Mouse (Mus musculus) bone marrow, adult 2 months (tissue): ENCODE results near the gene Akr1c13. TPM values are rescaled to one million over a fixed set of nuclear protein-coding genes. Genes with fewer than 3 reads are reported as not detected.
"Not testable (repeated sequence)": the region's sequence is repeated elsewhere in the genome, so short reads cannot be mapped to it uniquely, and the experiment has no call there.

Experiments
- H3K27ac ChIP-seq: fragments of 200-500 bp; 2 replicates; pipeline ENCODE4 v1.5.1; 2012; ENCODE audit warnings: low read depth, mild to moderate bottlenecking, control low read depth, inconsistent platforms, low read length; ENCODE audit not compliant: control insufficient read depth, poor library complexity, insufficient read depth
- H3K4me1 ChIP-seq: fragments of 200-500 bp; 2 replicates; pipeline ENCODE4 v1.6.1; 2011; ENCODE audit warnings: low read length; ENCODE audit not compliant: control insufficient read depth, insufficient read depth
- H3K4me3 ChIP-seq: fragments of 200-500 bp; replicated peaks from 2 replicates; pipeline ENCODE3; 2011; ENCODE audit warnings: mild to moderate bottlenecking, low read depth, low read length, control low read depth; ENCODE audit not compliant: control insufficient read depth
- CTCF ChIP-seq: fragments of 200-500 bp; IDR thresholded peaks from 2 replicates; pipeline ENCODE4 v1.5.1; 2011; ENCODE audit warnings: low read length, control low read depth; ENCODE audit not compliant: control insufficient read depth, insufficient read depth
- POLR2A ChIP-seq: fragments of 200-500 bp; IDR thresholded peaks from 2 replicates; pipeline ENCODE4 v1.6.1; 2011; ENCODE audit warnings: low read depth, mild to moderate bottlenecking, control low read depth, low read length, borderline replicate concordance; ENCODE audit not compliant: control insufficient read depth
- WGBS: fragments of 180-500 bp; shearing (Covaris S2); methylation state at CpG from one replicate; pipeline ENCODE4 v1.1.7; 2018; 5-methylcytosine and 5-hydroxymethylcytosine counted together
- polyA plus RNA-seq: library from polyadenylated mRNA; stranded (reverse); fragments of >200 nt; gene quantifications from 2 replicates; pipeline ENCODE4 v1.2.4, GENCODE M21; 2011; ENCODE audit warnings: low replicate concordance; ENCODE audit not compliant: missing spikeins, insufficient read depth, insufficient read length

Akr1c13 gene
- polyA plus RNA-seq, 1 experiment, result 4.2 TPM

- 68% methylated on average over 2 of the region's 2 CpGs for WGBS
- TF ChIP-seq CTCF, result no peak
- TF ChIP-seq POLR2A, result no peak
- Histone ChIP-seq H3K4me1 (no peaks in the 10 kb centered on the region), H3K4me3 (no peak overlapping the region), H3K27ac (no peak overlapping the region)
These were observed 2.8 kb upstream of the Akr1c13 start for GRCm38 (mm10) chr13:4188174-4188573.

- WGBS, result 80% methylated on average over 3 of the region's 3 CpGs
- H3K4me3 ChIP-seq, result no peak overlapping the region
- H3K4me1 ChIP-seq, result no peaks in the 10 kb centered on the region
- H3K27ac ChIP-seq, result no peak overlapping the region
- TF ChIP-seq POLR2A (no peak), CTCF (no peak)
These were observed 1.6 kb downstream of the Akr1c13 start for GRCm38 (mm10) chr13:4192511-4192910.

- TF ChIP-seq CTCF (no peak), POLR2A (no peak)
- Histone ChIP-seq H3K4me3 (no peak overlapping the region), H3K4me1 (no peaks in the 10 kb centered on the region), H3K27ac (no peak overlapping the region)
- WGBS, result 3% methylated on average over 1 of the region's 1 CpGs
These were observed 15.4 kb downstream of the Akr1c13 start for GRCm38 (mm10) chr13:4206147-4206903.

- TF ChIP-seq CTCF (no peak), POLR2A (no peak)
- H3K27ac ChIP-seq, result no peak overlapping the region
- no peak overlapping the region for H3K4me3 ChIP-seq
- H3K4me1 ChIP-seq, result no peaks in the 10 kb centered on the region
- 81% methylated on average over 20 of the region's 20 CpGs for WGBS
These were observed 20.8 kb downstream of the Akr1c13 start for GRCm38 (mm10) chr13:4211560-4212299.

GRCm38 (mm10) chr13:4212309-4212708 lies 21.4 kb downstream of the Akr1c13 start:
- Histone ChIP-seq H3K4me3 (no peak overlapping the region), H3K27ac (no peak overlapping the region), H3K4me1 (no peaks in the 10 kb centered on the region)
- TF ChIP-seq CTCF (no peak), POLR2A (no peak)
- WGBS, result 76% methylated on average over 3 of the region's 3 CpGs

GRCm38 (mm10) chr13:4215496-4215895 lies 24.5 kb downstream of the Akr1c13 start:
- not testable (repeated sequence) for H3K4me1 ChIP-seq, H3K27ac ChIP-seq, H3K4me3 ChIP-seq
- WGBS, result 79% methylated on average over 1 of the region's 1 CpGs

GRCm38 (mm10) chr13:4228441-4228840 lies 37.5 kb downstream of the Akr1c13 start, which contains the start of gene Akr1c19:
Gene Akr1c19, plus strand, starts transcription at chr13:4228700.
- 61% methylated on average over 1 of the region's 1 CpGs for WGBS
- no peak for TF ChIP-seq POLR2A
- no peak for TF ChIP-seq CTCF

GRCm38 (mm10) chr13:4230841-4231623 lies 40.1 kb downstream of the Akr1c13 start:
- Histone ChIP-seq H3K27ac (no peak overlapping the region), H3K4me3 (no peak overlapping the region), H3K4me1 (no peaks in the 10 kb centered on the region)
- 92% methylated on average over 8 of the region's 8 CpGs for WGBS
- TF ChIP-seq CTCF (no peak), POLR2A (no peak)

More at GRCm38 (mm10) chr13:4228441-4228840, 37.5 kb downstream of the Akr1c13 start, which contains the start of gene Akr1c19:
- Histone ChIP-seq H3K27ac (no peak within 1 kb of the TSS), H3K4me3 (no peak within 1 kb of the TSS), H3K4me1 (no peaks in the 10 kb centered on the region)
